Mouse (Mus musculus): ENCODE measurements at regions not wholly inside any gene's neighbourhood (a gene's known extent, or its start where the extent isn't known, plus 50 kb on each side); places are given as distances from the start of the nearest gene placed in this dataset.
"Not testable (repeated sequence)": the region's sequence is repeated elsewhere in the genome, so short reads cannot be mapped to it uniquely, and the experiment has no call there.

- DNase-seq (ENCODE audit: low spot score in 2 of 2) = no peak
These were observed 153.9 kb upstream of the Ubl3 start for GRCm38 (mm10) chr5:148706323-148707120.

DNA sequence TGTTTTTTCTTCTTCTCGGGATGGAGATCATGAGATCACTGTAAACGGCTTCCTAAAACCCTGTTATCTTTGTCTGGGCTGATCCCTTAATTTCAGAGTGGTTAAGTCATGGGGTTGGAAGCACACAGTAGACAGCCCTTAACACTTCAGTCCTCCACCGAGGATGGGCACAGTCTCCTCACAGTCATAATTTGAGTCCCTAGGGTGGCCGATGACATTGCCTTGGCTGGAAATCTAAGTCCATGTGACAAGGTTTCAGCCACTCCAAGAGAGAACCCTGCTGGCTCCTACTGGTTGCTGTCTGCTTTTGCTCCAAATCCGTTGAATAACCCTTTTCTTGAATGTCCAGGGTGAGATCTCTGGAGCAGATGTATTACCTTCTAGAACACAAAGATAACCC is 152.2 kb upstream of the Ubl3 start:
- DNase-seq (ENCODE audit: low spot score in 2 of 2) = no peak

- no peak for DNase-seq (ENCODE audit: low spot score in 2 of 2)
These were observed 149.3 kb upstream of the Ubl3 start for GRCm38 (mm10) chr5:148701859-148702258.

DNA sequence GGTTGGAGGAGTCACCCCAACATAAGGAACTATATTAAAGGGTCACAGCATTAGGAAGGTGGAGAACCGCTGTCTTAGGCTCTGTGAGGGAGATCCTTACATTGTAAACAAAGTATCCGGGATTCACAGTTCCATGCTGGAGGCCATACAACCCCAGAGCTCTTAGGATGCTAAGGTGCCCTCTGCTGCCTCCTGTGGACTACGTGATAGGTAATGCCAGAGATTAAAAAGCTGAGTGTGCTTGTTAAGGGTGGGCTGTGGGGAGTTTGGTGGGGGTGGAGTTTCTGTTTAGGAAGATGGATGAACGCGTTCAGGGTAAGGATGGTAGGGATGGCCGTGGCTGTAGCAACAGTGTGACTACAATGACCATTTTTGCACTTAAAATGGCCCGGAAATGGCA is 148.4 kb upstream of the Ubl3 start:
- DNase-seq (ENCODE audit: low spot score in 2 of 2) = no peak

DNA sequence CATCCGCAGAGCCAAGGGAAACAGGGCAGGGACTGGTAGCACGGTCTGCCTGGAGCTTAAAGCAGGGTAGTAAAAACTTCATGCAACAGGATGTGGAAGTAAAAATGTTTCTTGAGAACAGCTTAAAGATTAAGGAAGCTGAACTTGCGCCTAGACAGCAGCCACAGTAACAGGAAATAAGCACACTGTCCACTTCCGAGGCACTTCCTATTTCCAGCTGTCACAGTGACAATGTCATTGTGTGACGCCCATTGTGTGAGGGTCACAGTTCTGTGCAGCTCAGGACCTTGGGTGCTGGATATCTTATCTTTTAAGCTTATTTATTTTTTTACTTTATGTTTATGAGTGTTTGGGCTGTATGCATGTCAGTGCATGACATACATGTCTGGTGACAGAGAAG is 147.7 kb upstream of the Ubl3 start:
- no peak for DNase-seq (ENCODE audit: low spot score in 2 of 2)

GRCm38 (mm10) chr5:148697631-148698368 is 145.2 kb upstream of the Ubl3 start:
- no peak for DNase-seq (ENCODE audit: low spot score in 2 of 2)

GRCm38 (mm10) chr5:148694352-148694751 is 141.8 kb upstream of the Ubl3 start:
- no peak for DNase-seq (ENCODE audit: low spot score in 2 of 2)

DNA sequence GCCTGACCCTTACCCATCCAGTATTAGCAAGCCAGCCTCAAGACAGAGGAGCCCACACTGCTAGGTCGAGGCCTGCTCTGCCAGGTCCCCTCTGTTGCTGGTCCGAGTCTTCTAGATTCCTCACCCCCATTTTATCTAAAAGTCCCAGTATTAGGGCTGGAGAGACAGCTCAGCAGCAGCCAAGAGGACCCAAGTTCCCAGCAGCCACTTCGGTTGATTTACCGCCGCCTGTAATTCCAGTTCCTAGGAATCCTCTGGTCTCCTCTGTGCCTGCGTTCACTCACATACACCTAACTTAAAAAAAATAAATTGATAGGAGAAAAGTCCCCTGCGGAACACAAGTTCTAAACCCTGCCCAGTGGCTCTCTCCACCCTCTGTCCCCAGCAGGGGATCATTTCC is 138.9 kb upstream of the Ubl3 start:
- no peak for DNase-seq (ENCODE audit: low spot score in 2 of 2)

DNA sequence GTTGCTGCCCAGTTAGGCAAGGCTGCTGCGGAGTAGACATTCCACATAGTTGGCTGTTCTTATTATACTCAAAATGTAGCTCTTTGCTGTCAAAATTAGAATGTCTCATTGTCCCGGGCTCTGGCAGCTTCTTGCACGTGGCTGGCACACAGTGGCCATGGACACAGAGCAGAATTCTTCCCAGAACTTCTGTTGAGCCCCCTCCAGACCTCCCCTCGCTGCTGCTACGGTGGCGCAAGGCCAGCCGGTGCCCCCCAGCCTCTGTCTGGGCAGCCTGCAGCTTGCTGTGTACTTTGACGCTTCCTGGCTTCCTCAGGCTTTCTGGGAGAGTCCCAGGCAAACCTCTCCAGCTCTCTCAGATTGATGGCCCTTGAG is 138.2 kb upstream of the Ubl3 start:
- no peak for DNase-seq (ENCODE audit: low spot score in 2 of 2)

DNA sequence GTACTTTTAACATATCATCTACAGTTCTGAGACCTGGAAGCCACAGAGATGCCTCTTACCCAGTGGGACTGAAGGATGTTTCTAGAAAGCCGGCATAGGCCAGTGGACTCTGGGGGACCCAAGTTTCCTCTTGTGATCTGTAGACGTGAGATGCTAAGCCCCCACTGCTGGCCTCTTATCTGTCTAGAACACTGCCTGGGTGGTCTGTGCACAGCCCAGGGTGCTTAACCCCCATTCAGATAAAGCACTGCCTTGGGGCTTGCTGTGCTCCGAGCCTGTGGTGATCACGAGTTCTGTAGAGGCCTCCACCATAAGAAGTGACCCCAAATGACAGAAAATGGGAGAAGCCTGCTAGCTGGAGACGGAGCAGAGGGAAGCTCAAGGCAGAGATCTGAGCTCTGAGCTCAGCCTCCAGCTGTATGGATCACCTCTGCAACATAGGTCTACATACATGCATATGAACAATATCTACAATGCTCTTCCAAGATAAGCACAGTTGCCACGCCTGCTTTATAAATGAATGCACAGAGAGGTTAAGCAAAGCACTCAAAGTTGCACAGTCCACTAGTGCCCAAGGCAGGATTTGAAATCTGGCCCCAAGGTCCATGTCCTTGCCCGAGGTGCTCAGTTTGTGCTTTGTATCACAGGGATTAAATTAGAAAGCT is 137.7 kb upstream of the Ubl3 start:
- DNase-seq (ENCODE audit: low spot score in 2 of 2) = no peak

DNA sequence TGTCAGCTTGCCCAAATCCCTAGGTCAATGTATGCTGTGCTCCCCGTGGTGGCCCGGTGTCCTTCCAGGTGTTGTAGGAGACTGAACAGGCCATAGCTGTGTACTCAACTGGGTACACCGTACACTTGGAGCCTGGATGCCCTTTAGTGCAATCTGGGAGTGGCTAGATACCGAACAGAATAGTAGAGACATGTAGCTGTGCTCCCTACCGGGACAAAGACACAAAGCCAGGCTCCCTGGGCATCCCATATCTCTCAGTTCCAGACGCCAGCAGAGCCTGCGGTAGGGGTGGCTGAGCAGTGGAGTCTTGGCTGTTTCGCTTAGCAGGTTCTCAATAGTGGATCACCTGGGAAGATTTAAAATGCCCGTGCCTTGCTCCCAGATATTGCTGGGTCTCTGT is 136.7 kb upstream of the Ubl3 start:
- no peak for DNase-seq (ENCODE audit: low spot score in 2 of 2)

DNA sequence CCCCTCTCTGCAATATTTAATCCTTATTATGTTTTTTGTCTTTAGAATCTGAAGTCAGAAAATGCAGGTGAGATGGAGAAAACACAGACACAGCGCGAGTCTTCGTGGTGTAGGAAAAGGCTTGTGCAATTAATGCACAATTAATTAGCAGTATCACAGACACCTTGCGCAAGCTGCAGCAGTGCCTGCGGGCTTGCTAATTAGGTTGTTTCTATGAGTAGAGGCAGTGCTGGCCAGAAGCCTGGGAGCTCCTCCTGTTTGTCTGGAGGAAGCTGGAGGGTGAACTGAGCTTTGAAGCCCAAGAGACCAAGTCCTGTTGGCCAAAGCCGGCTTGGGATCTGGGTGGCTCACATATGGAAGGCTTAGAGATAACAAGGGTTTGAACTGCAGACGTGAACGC is 135.9 kb upstream of the Ubl3 start:
- no peak for DNase-seq (ENCODE audit: low spot score in 2 of 2)

DNA sequence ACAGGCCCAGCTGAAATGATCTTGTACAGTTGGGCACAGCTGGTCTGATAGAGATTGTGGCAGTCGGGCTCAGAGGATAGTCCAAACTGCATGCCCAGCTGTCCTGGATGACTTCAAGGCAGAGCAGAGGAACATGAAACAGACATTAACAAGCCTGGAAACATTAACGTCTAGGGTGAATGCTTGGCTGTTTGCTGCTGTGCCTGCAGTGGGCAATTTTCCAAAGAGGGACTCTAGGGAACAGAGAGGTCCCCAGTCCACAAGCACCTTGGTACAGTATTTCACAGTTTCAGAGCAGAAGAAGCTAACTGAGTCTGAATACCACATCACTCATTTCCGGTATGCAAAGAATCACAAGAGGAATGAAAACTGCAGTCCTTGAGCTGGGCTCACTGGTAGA is 135.2 kb upstream of the Ubl3 start:
- DNase-seq (ENCODE audit: low spot score in 2 of 2) = no peak

DNA sequence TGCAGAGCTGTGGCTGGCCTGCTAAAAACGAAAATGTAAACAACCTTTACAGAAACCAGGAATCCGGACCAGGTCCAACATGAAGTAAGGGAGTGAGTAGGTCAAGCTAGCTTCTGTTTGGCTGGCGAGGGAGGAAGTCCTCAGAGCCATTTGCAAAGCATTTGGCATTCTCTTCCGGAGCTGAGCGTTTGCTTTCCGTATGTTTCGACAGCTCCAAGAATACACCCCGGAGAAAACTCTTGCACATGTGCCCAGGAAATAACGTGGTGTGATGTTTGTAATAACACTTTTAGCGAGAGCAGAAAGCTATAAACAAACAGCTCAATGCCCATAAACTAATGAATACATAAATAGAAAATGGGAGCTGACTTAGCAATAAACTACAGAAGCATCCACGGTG is 131.6 kb upstream of the Ubl3 start:
- DNase-seq (ENCODE audit: low spot score in 2 of 2) = no peak

GRCm38 (mm10) chr5:148682553-148682952 is 130.0 kb upstream of the Ubl3 start:
- no peak for DNase-seq (ENCODE audit: low spot score in 2 of 2)

DNA sequence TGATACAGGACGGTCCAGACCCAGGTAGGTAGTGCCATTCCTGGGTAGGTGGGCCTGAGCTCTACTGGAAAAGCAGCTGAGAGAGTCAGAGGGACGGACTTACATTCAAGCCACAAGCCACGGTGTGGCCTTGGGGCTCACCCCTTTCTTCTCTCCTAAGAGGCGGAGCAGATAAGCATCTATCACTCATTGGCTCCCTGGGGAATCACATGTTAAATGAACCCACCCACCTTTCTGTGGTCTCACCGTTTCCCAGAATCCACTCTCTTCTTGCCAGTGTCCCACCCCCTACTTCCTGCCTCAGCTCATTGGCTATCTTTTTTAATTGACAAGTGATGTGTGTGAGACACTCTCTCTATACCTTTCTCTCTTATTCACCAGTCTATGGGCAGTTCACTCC is 127.8 kb upstream of the Ubl3 start:
- no peak for DNase-seq (ENCODE audit: low spot score in 2 of 2)

DNA sequence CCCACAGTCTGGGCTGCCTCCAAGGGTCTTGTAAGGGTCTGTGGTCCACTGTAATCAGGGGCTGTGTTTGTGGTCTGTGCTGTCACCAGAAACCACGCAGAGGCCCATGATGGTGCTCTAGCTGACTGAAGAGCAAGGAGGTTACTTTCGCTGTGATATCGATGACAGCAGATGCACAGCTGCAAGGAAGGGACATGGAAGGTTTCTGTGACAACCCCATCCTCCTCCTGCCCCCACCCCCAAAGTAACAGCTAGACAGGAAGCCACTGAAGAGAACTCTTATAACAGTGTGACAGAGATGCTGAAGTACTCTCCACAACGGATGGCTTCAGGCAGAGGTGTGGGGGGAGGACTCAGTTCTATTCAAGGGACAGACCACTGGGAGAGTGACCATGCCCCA is 127.0 kb upstream of the Ubl3 start:
- DNase-seq (ENCODE audit: low spot score in 2 of 2) = no peak

GRCm38 (mm10) chr5:148678285-148678937 is 125.8 kb upstream of the Ubl3 start:
- not testable (repeated sequence) for DNase-seq (ENCODE audit: low spot score in 2 of 2)

DNA sequence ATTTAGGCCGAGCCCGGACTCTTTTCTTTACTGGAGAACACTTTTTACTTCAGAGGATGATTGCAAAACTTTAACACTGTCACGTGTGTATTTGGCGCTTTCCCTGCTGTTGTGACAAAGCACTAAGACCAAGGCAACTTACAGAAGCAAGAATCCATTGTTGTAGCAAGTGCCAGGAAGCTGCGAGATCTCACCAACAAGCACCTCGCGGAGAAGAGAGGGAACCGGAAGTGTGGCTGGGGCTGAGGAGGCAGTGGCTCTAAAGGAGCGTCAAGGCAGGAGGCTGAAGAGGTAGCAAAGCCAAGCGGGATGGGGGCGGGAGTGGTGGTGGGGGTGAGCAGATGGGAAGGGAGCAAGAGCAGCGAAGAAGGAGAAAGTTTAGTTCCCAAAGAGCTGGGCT is 121.7 kb upstream of the Ubl3 start:
- no peak for DNase-seq (ENCODE audit: low spot score in 2 of 2)

DNA sequence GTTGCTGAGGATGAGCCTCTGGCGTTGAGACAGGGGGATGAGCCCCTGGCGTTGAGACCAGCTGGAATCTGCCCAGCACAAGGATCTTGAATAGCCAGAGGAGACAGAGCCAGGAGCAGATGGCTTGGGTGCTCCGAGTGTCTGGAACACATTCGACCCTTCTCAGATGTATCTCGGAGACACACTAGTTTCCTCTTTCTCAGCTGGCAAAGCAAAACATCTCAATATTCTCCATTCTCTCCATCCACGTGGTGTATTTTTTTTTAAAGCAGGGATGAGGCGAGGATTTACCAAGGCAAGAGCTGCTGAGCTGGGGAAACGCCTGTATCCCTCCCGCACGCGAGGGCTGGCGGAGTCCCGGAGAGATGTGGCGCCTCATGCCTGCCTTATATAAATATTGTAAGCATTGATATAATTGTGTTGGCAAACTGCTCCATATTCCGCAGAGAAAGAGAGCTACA is 109.7 kb upstream of the Ubl3 start:
- peak; percentile 6 to 41 for DNase-seq (ENCODE audit: low spot score in 2 of 2)

- DNase-seq (ENCODE audit: low spot score in 2 of 2) = no peak
These were observed 108.5 kb upstream of the Ubl3 start for GRCm38 (mm10) chr5:148661120-148661519.

- DNase-seq (ENCODE audit: low spot score in 2 of 2) = no peak
These were observed 105.5 kb upstream of the Ubl3 start for GRCm38 (mm10) chr5:148657936-148658640.
